Mouse (Mus musculus) testis, adult 2 months (tissue): ENCODE measurements around the gene Alg14. TPM values are rescaled to one million over a fixed set of nuclear protein-coding genes. Genes with fewer than 3 reads are reported as not detected.
A peak's percentile ranks its signal among the peaks of the same experiment; 100 is the strongest.

ENCODE experiments used
- H3K27ac ChIP-seq: fragments of 200-500 bp; 2 replicates; pipeline ENCODE4 v1.5.1; 2012; ENCODE audit warnings: low read depth, low read length; ENCODE audit not compliant: control insufficient read depth, insufficient read depth
- H3K27me3 ChIP-seq: fragments of 200-500 bp; 2 replicates; pipeline ENCODE4 v1.6.1; 2012; ENCODE audit warnings: mild to moderate bottlenecking, low read length, moderate library complexity; ENCODE audit not compliant: control insufficient read depth, insufficient read depth
- H3K36me3 ChIP-seq: fragments of 200-500 bp; 2 replicates; pipeline ENCODE4 v1.6.1; 2012; ENCODE audit warnings: mild to moderate bottlenecking, low read length; ENCODE audit not compliant: control insufficient read depth, insufficient read depth
- H3K4me1 ChIP-seq: fragments of 200-500 bp; 2 replicates; pipeline ENCODE4 v1.6.1; 2012; ENCODE audit warnings: low read length; ENCODE audit not compliant: control insufficient read depth, insufficient read depth
- H3K4me3 ChIP-seq: fragments of 200-500 bp; 2 replicates; pipeline ENCODE4 v1.5.1; 2012; ENCODE audit warnings: low read depth, mild to moderate bottlenecking, low read length, moderate library complexity, mixed read lengths; ENCODE audit not compliant: control insufficient read depth
- CTCF ChIP-seq: fragments of 200-500 bp; IDR thresholded peaks from 2 replicates; pipeline ENCODE4 v1.5.1; 2012; ENCODE audit warnings: low read depth, mild to moderate bottlenecking, inconsistent platforms, low read length, moderate library complexity; ENCODE audit not compliant: control insufficient read depth, insufficient read depth, insufficient replicate concordance
- POLR2A ChIP-seq: fragments of 200-500 bp; IDR thresholded peaks from 2 replicates; pipeline ENCODE4 v1.6.1; 2012; ENCODE audit warnings: low read depth, mild to moderate bottlenecking, inconsistent platforms, low read length, moderate library complexity; ENCODE audit not compliant: control insufficient read depth
- polyA plus RNA-seq: library from polyadenylated mRNA; depleted of rRNA; stranded (reverse); fragments of >200 nt; gene quantifications from 2 replicates; pipeline ENCODE4 v1.2.3, GENCODE M21; 2012

Gene Alg14
- polyA plus RNA-seq, 1 experiment: 3.3 TPM

- TF ChIP-seq POLR2A: no peak
- no peak for TF ChIP-seq CTCF
- Histone ChIP-seq H3K4me3 (no peak overlapping the region), H3K36me3 (no peaks in the 10 kb centered on the region), H3K27me3 (no peaks in the 10 kb centered on the region), H3K27ac (no peak overlapping the region), H3K4me1 (no peaks in the 10 kb centered on the region; the same call in 1 of the 2 replicates)
Observed at GRCm38 (mm10) chr3:121348792-121349191, 57.2 kb downstream of the Alg14 start.

GRCm38 (mm10) chr3:121349334-121350169 is 58.0 kb downstream of the Alg14 start:
- Histone ChIP-seq H3K4me1 (no peaks in the 10 kb centered on the region; the same call in 1 of the 2 replicates), H3K27me3 (no peaks in the 10 kb centered on the region), H3K4me3 (no peak overlapping the region), H3K27ac (0 out of 2 replicates have a peak overlapping the region, but pooled peaks have one; percentile 22), H3K36me3 (no peaks in the 10 kb centered on the region)
- no peak for TF ChIP-seq CTCF
- TF ChIP-seq POLR2A: no peak

GRCm38 (mm10) chr3:121351257-121351656 is 59.7 kb downstream of the Alg14 start:
- H3K4me1 ChIP-seq: no peaks in the 10 kb centered on the region; the same call in 1 of the 2 replicates
- H3K36me3 ChIP-seq: no peaks in the 10 kb centered on the region
- no peak overlapping the region for H3K27ac ChIP-seq
- no peak overlapping the region for H3K4me3 ChIP-seq
- TF ChIP-seq POLR2A: no peak
- TF ChIP-seq CTCF: no peak
- H3K27me3 ChIP-seq: no peaks in the 10 kb centered on the region

GRCm38 (mm10) chr3:121354281-121354680 is 62.7 kb downstream of the Alg14 start:
- Histone ChIP-seq H3K27me3 (no peaks in the 10 kb centered on the region), H3K4me1 (no peaks in the 10 kb centered on the region; the same call in 1 of the 2 replicates), H3K36me3 (no peaks in the 10 kb centered on the region), H3K27ac (no peak overlapping the region), H3K4me3 (no peak overlapping the region)
- TF ChIP-seq CTCF: no peak
- no peak for TF ChIP-seq POLR2A

- H3K4me1 ChIP-seq: no peaks in the 10 kb centered on the region; the same call in 1 of the 2 replicates
- H3K36me3 ChIP-seq: no peaks in the 10 kb centered on the region
- TF ChIP-seq CTCF (no peak), POLR2A (no peak)
- H3K4me3 ChIP-seq: no peak overlapping the region
- H3K27ac ChIP-seq: no peak overlapping the region
- H3K27me3 ChIP-seq: no peaks in the 10 kb centered on the region
Observed at GRCm38 (mm10) chr3:121354861-121355470, 63.4 kb downstream of the Alg14 start.

- TF ChIP-seq POLR2A (no peak), CTCF (no peak)
- H3K27ac ChIP-seq: no peak overlapping the region
Observed at GRCm38 (mm10) chr3:121355569-121355968, 64.0 kb downstream of the Alg14 start.

GRCm38 (mm10) chr3:121356111-121356510 is 64.5 kb downstream of the Alg14 start:
- TF ChIP-seq CTCF (no peak), POLR2A (no peak)
- Histone ChIP-seq H3K4me3 (no peak overlapping the region), H3K27me3 (no peaks in the 10 kb centered on the region), H3K36me3 (no peaks in the 10 kb centered on the region), H3K4me1 (no peaks in the 10 kb centered on the region), H3K27ac (no peak overlapping the region)

More at GRCm38 (mm10) chr3:121355569-121355968, 64.0 kb downstream of the Alg14 start:
- H3K4me1 ChIP-seq: no peaks in the 10 kb centered on the region
- H3K27me3 ChIP-seq: no peaks in the 10 kb centered on the region
- H3K36me3 ChIP-seq: no peaks in the 10 kb centered on the region
- H3K4me3 ChIP-seq: no peak overlapping the region
